Mouse (Mus musculus): Measurements from ENCODE around the gene Smyd1. TPM values are rescaled to one million over a fixed set of nuclear protein-coding genes. Genes with fewer than 3 reads are reported as not detected.

Gene Smyd1
- 0.63 and 1.6 TPM in 2 replicates for polyA plus RNA-seq (2014; fragmentation: Nextera tagmentation; extraction: Ambion mirVana)

- H3K9ac ChIP-seq (replicated peaks; ENCODE audit: low read length), result no peak within 1 kb of the TSS
- ATAC-seq (replicated peaks; ENCODE audit: insufficient number of reproducible peaks, low FRiP score, low TSS enrichment, low read depth), result no peak
- no peaks in the 10 kb centered on the region for H3K27me3 ChIP-seq (ENCODE audit: control insufficient read depth, insufficient read depth, low read length)
- no peak within 1 kb of the TSS for H3K4me2 ChIP-seq (ENCODE audit: low read depth, low read length)
- H3K4me1 ChIP-seq (ENCODE audit: control insufficient read depth, insufficient read depth, low read length), result no peaks in the 10 kb centered on the region
- WGBS, result 75% methylated on average over 3 of the region's 3 CpGs
- DNase-seq (ENCODE audit: low spot score), result no peak
- no peak within 1 kb of the TSS for H3K27ac ChIP-seq (replicated peaks; ENCODE audit: low read depth, low read length)
- H3K36me3 ChIP-seq (replicated peaks; ENCODE audit: control insufficient read depth, insufficient read depth, low read depth, low read length), result no peaks in the 10 kb centered on the region
- no peak within 1 kb of the TSS for H3K4me3 ChIP-seq (ENCODE audit: low read depth, low read length)
- no peaks in the 10 kb centered on the region for H3K9me3 ChIP-seq (replicated peaks; ENCODE audit: control insufficient read depth, low read length)
Measured at GRCm38 (mm10) chr6:71321826-71322283, at the start of gene Smyd1. TSS of gene Smyd1 (minus strand) at chr6:71322233.

GRCm38 (mm10) chr6:71371085-71371605 lies 49.1 kb upstream of the Smyd1 start:
- no peak for ATAC-seq (replicated peaks; ENCODE audit: insufficient number of reproducible peaks, low FRiP score, low TSS enrichment, low read depth)
- Histone ChIP-seq H3K4me1 (ENCODE audit: control insufficient read depth, insufficient read depth, low read length) (no peaks in the 10 kb centered on the region), H3K4me3 (ENCODE audit: low read depth, low read length) (no peak overlapping the region), H3K27me3 (ENCODE audit: control insufficient read depth, insufficient read depth, low read length) (no peaks in the 10 kb centered on the region), H3K27ac (replicated peaks; ENCODE audit: low read depth, low read length) (no peak overlapping the region), H3K4me2 (ENCODE audit: low read depth, low read length) (no peak overlapping the region), H3K9me3 (replicated peaks; ENCODE audit: control insufficient read depth, low read length) (no peaks in the 10 kb centered on the region), H3K36me3 (replicated peaks; ENCODE audit: control insufficient read depth, insufficient read depth, low read depth, low read length) (no peaks in the 10 kb centered on the region), H3K9ac (replicated peaks; ENCODE audit: low read length) (no peak overlapping the region)
- DNase-seq (ENCODE audit: low spot score), result no peak
- 90% methylated on average over 5 of the region's 5 CpGs for WGBS

- no peak overlapping the region for H3K4me3 ChIP-seq (ENCODE audit: low read depth, low read length)
- H3K4me2 ChIP-seq (ENCODE audit: low read depth, low read length), result no peak overlapping the region
- no peak for ATAC-seq (replicated peaks; ENCODE audit: insufficient number of reproducible peaks, low FRiP score, low TSS enrichment, low read depth)
- H3K27me3 ChIP-seq (ENCODE audit: control insufficient read depth, insufficient read depth, low read length), result no peaks in the 10 kb centered on the region
- no peak overlapping the region for H3K9ac ChIP-seq (replicated peaks; ENCODE audit: low read length)
- no peaks in the 10 kb centered on the region for H3K36me3 ChIP-seq (replicated peaks; ENCODE audit: control insufficient read depth, insufficient read depth, low read depth, low read length)
- DNase-seq (ENCODE audit: low spot score), result no peak
- WGBS, result 90% methylated on average over 6 of the region's 6 CpGs
- H3K9me3 ChIP-seq (replicated peaks; ENCODE audit: control insufficient read depth, low read length), result no peaks in the 10 kb centered on the region
- no peaks in the 10 kb centered on the region for H3K4me1 ChIP-seq (ENCODE audit: control insufficient read depth, insufficient read depth, low read length)
- no peak overlapping the region for H3K27ac ChIP-seq (replicated peaks; ENCODE audit: low read depth, low read length)
Measured at GRCm38 (mm10) chr6:71369416-71369815, 47.4 kb upstream of the Smyd1 start.

- no peak for ATAC-seq (replicated peaks; ENCODE audit: insufficient number of reproducible peaks, low FRiP score, low TSS enrichment, low read depth)
- Histone ChIP-seq H3K9me3 (replicated peaks; ENCODE audit: control insufficient read depth, low read length) (no peaks in the 10 kb centered on the region), H3K9ac (replicated peaks; ENCODE audit: low read length) (no peak overlapping the region), H3K27ac (replicated peaks; ENCODE audit: low read depth, low read length) (no peak overlapping the region), H3K4me2 (ENCODE audit: low read depth, low read length) (no peak overlapping the region), H3K36me3 (replicated peaks; ENCODE audit: control insufficient read depth, insufficient read depth, low read depth, low read length) (no peaks in the 10 kb centered on the region), H3K4me3 (ENCODE audit: low read depth, low read length) (no peak overlapping the region), H3K4me1 (ENCODE audit: control insufficient read depth, insufficient read depth, low read length) (no peaks in the 10 kb centered on the region), H3K27me3 (ENCODE audit: control insufficient read depth, insufficient read depth, low read length) (no peaks in the 10 kb centered on the region)
- WGBS, result 78% methylated on average over 2 of the region's 2 CpGs
- no peak for DNase-seq (ENCODE audit: low spot score)
Measured at GRCm38 (mm10) chr6:71363995-71364394, 42.0 kb upstream of the Smyd1 start.

GRCm38 (mm10) chr6:71361156-71361670 lies 39.2 kb upstream of the Smyd1 start:
- DNase-seq (ENCODE audit: low spot score) (no peak), ATAC-seq (replicated peaks; ENCODE audit: insufficient number of reproducible peaks, low FRiP score, low TSS enrichment, low read depth) (no peak)
- H3K4me3 ChIP-seq (ENCODE audit: low read depth, low read length), result no peak overlapping the region
- no peak overlapping the region for H3K27ac ChIP-seq (replicated peaks; ENCODE audit: low read depth, low read length)
- 83% methylated on average over 10 of the region's 10 CpGs for whole genome bisulfite sequencing
- H3K9me3 ChIP-seq (replicated peaks; ENCODE audit: control insufficient read depth, low read length), result no peaks in the 10 kb centered on the region
- no peaks in the 10 kb centered on the region for H3K4me1 ChIP-seq (ENCODE audit: control insufficient read depth, insufficient read depth, low read length)
- no peak overlapping the region for H3K4me2 ChIP-seq (ENCODE audit: low read depth, low read length)
- no peaks in the 10 kb centered on the region for H3K27me3 ChIP-seq (ENCODE audit: control insufficient read depth, insufficient read depth, low read length)
- H3K9ac ChIP-seq (replicated peaks; ENCODE audit: low read length), result no peak overlapping the region
- H3K36me3 ChIP-seq (replicated peaks; ENCODE audit: control insufficient read depth, insufficient read depth, low read depth, low read length), result no peaks in the 10 kb centered on the region

- Histone ChIP-seq H3K4me2 (ENCODE audit: low read depth, low read length) (no peak overlapping the region), H3K36me3 (replicated peaks; ENCODE audit: control insufficient read depth, insufficient read depth, low read depth, low read length) (no peaks in the 10 kb centered on the region), H3K27ac (replicated peaks; ENCODE audit: low read depth, low read length) (no peak overlapping the region), H3K4me3 (ENCODE audit: low read depth, low read length) (no peak overlapping the region), H3K9ac (replicated peaks; ENCODE audit: low read length) (no peak overlapping the region), H3K27me3 (ENCODE audit: control insufficient read depth, insufficient read depth, low read length) (no peaks in the 10 kb centered on the region), H3K4me1 (ENCODE audit: control insufficient read depth, insufficient read depth, low read length) (no peaks in the 10 kb centered on the region), H3K9me3 (replicated peaks; ENCODE audit: control insufficient read depth, low read length) (no peaks in the 10 kb centered on the region)
- WGBS, result 52% methylated on average over 5 of the region's 5 CpGs
- ATAC-seq (replicated peaks; ENCODE audit: insufficient number of reproducible peaks, low FRiP score, low TSS enrichment, low read depth) (no peak), DNase-seq (ENCODE audit: low spot score) (no peak)
Measured at GRCm38 (mm10) chr6:71360751-71361150, 38.7 kb upstream of the Smyd1 start.

GRCm38 (mm10) chr6:71360221-71360620 lies 38.2 kb upstream of the Smyd1 start:
- H3K36me3 ChIP-seq (replicated peaks; ENCODE audit: control insufficient read depth, insufficient read depth, low read depth, low read length), result no peaks in the 10 kb centered on the region
- 74% methylated on average over 4 of the region's 4 CpGs for WGBS
- ATAC-seq (replicated peaks; ENCODE audit: insufficient number of reproducible peaks, low FRiP score, low TSS enrichment, low read depth), result no peak
- no peak for DNase-seq (ENCODE audit: low spot score)
- no peaks in the 10 kb centered on the region for H3K9me3 ChIP-seq (replicated peaks; ENCODE audit: control insufficient read depth, low read length)
- no peaks in the 10 kb centered on the region for H3K4me1 ChIP-seq (ENCODE audit: control insufficient read depth, insufficient read depth, low read length)
- no peaks in the 10 kb centered on the region for H3K27me3 ChIP-seq (ENCODE audit: control insufficient read depth, insufficient read depth, low read length)
- H3K4me3 ChIP-seq (ENCODE audit: low read depth, low read length), result no peak overlapping the region
- H3K4me2 ChIP-seq (ENCODE audit: low read depth, low read length), result no peak overlapping the region
- H3K9ac ChIP-seq (replicated peaks; ENCODE audit: low read length), result no peak overlapping the region
- H3K27ac ChIP-seq (replicated peaks; ENCODE audit: low read depth, low read length), result no peak overlapping the region

- Histone ChIP-seq H3K27me3 (ENCODE audit: control insufficient read depth, insufficient read depth, low read length) (no peaks in the 10 kb centered on the region), H3K9ac (replicated peaks; ENCODE audit: low read length) (no peak overlapping the region), H3K36me3 (replicated peaks; ENCODE audit: control insufficient read depth, insufficient read depth, low read depth, low read length) (no peaks in the 10 kb centered on the region), H3K27ac (replicated peaks; ENCODE audit: low read depth, low read length) (no peak overlapping the region), H3K9me3 (replicated peaks; ENCODE audit: control insufficient read depth, low read length) (no peaks in the 10 kb centered on the region), H3K4me1 (ENCODE audit: control insufficient read depth, insufficient read depth, low read length) (no peaks in the 10 kb centered on the region), H3K4me2 (ENCODE audit: low read depth, low read length) (no peak overlapping the region), H3K4me3 (ENCODE audit: low read depth, low read length) (no peak overlapping the region)
- ATAC-seq (replicated peaks; ENCODE audit: insufficient number of reproducible peaks, low FRiP score, low TSS enrichment, low read depth), result no peak
- WGBS, result 87% methylated on average over 7 of the region's 7 CpGs
- DNase-seq (ENCODE audit: low spot score), result no peak
Measured at GRCm38 (mm10) chr6:71357493-71357892, 35.5 kb upstream of the Smyd1 start.

Measured in embryonic facial prominence, embryonic 11.5 days (tissue).